Mouse (Mus musculus) embryonic facial prominence, embryonic 14.5 days (tissue): ENCODE measurements around the gene Gm13695. TPM values are rescaled to one million over a fixed set of nuclear protein-coding genes. Genes with fewer than 3 reads are reported as not detected.
"Not testable (repeated sequence)": the region's sequence is repeated elsewhere in the genome, so short reads cannot be mapped to it uniquely, and the experiment has no call there.

Source experiments
- ATAC-seq: fragments of 200-750 bp; cut with Nextera tagmentation; 2 replicates; pipeline ENCODE4 v1.8.0; 2017; ENCODE audit warnings: low read depth, moderate number of reproducible peaks, moderate TSS enrichment
- DNase-seq: peaks from one replicate; pipeline ENCODE4 v3.0.0-alpha.2; 2015; ENCODE audit warnings: low spot score
- H3K27ac ChIP-seq: fragments of 300-500 bp; sonication (generic); replicated peaks from 2 replicates; pipeline ENCODE4 v1.5.1; 2014; ENCODE audit warnings: low read depth, mild to moderate bottlenecking, low read length, moderate library complexity
- H3K27me3 ChIP-seq: fragments of 300-500 bp; sonication (generic); replicated peaks from 2 replicates; pipeline ENCODE4 v1.6.1; 2014; ENCODE audit warnings: low read length; ENCODE audit not compliant: control insufficient read depth, insufficient read depth
- H3K36me3 ChIP-seq: fragments of 300-500 bp; sonication (generic); 2 replicates; pipeline ENCODE4 v1.6.1; 2014; ENCODE audit warnings: low read length, mixed read lengths; ENCODE audit not compliant: control insufficient read depth, insufficient read depth
- H3K4me1 ChIP-seq: fragments of 300-500 bp; sonication (generic); 2 replicates; pipeline ENCODE4 v1.6.1; 2014; ENCODE audit warnings: antibody characterized with exemption, low read length; ENCODE audit not compliant: control insufficient read depth, insufficient read depth
- H3K4me2 ChIP-seq: fragments of 300-500 bp; sonication (generic); 2 replicates; pipeline ENCODE4 v1.6.1; 2014; ENCODE audit warnings: low read depth, mild to moderate bottlenecking, low read length, moderate library complexity, mixed read lengths
- H3K4me3 ChIP-seq: fragments of 300-500 bp; sonication (generic); 2 replicates; pipeline ENCODE4 v1.5.1; 2014; ENCODE audit warnings: low read depth, mild to moderate bottlenecking, low read length
- H3K9ac ChIP-seq: fragments of 300-500 bp; sonication (generic); 2 replicates; pipeline ENCODE4 v1.6.1; 2014; ENCODE audit warnings: low read depth, mild to moderate bottlenecking, low read length, moderate library complexity, mixed read lengths
- H3K9me3 ChIP-seq: fragments of 300-500 bp; sonication (generic); 2 replicates; pipeline ENCODE4 v1.6.1; 2016; ENCODE audit warnings: low read length; ENCODE audit not compliant: control insufficient read depth
- WGBS: fragments of 180-500 bp; shearing (Covaris S2); extraction: QIAGEN DNeasy Blood & Tissue Kit; methylation state at CpG from one replicate; pipeline ENCODE4 v1.1.7; 2014; 5-methylcytosine and 5-hydroxymethylcytosine counted together
- polyA plus RNA-seq: library from polyadenylated mRNA; unstranded; fragments of >200 nt; fragmentation: Nextera tagmentation; extraction: Ambion mirVana; gene quantifications from 2 replicates; pipeline ENCODE4 v1.2.1, GENCODE M21; 2014

Gene Gm13695
- polyA plus RNA-seq, 1 experiment from 2014 or later, result not detected

DNA sequence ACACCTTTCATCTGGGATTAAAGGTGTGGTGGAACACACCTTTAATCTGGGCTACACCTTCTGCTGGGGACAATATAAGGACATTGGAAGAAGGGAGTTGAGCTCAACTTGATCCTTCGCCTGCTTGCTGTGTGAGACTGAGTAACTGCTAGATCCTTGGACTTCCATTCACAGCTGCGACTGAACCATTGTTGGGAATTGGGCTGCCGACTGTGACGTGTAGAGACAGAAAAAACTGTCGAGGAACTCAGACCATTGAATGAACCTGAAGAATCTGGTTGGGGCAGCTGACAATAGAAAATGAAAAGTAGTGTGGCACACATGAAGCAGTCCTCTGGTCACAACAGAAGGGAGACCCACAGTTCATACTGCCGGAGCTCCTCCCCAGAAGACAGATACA lies 17.3 kb downstream of the Gm13695 start, which contains the start of gene Gm13697:
Gm13697 (plus strand) TSS at position 301 of the 400 bp plus-strand sequence.
- H3K27me3 ChIP-seq, ATAC-seq, H3K4me1 ChIP-seq, H3K4me3 ChIP-seq, H3K4me2 ChIP-seq, H3K27ac ChIP-seq, H3K36me3 ChIP-seq, H3K9ac ChIP-seq, DNase-seq, H3K9me3 ChIP-seq: not testable (repeated sequence)
- no CpG with 5 or more reads among the region's 6 CpGs for WGBS

DNA sequence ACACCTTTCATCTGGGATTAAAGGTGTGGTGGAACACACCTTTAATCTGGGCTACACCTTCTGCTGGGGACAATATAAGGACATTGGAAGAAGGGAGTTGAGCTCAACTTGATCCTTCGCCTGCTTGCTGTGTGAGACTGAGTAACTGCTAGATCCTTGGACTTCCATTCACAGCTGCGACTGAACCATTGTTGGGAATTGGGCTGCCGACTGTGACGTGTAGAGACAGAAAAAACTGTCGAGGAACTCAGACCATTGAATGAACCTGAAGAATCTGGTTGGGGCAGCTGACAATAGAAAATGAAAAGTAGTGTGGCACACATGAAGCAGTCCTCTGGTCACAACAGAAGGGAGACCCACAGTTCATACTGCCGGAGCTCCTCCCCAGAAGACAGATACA lies 23.1 kb downstream of the Gm13695 start, which contains the start of gene Gm13691:
Gm13691 (plus strand) TSS at position 301 of the 400 bp plus-strand sequence.
- H3K4me3 ChIP-seq, ATAC-seq, H3K9ac ChIP-seq, H3K9me3 ChIP-seq, DNase-seq, H3K4me2 ChIP-seq, H3K27ac ChIP-seq, H3K27me3 ChIP-seq, H3K4me1 ChIP-seq, H3K36me3 ChIP-seq: not testable (repeated sequence)
- no CpG with 5 or more reads among the region's 6 CpGs for WGBS

DNA sequence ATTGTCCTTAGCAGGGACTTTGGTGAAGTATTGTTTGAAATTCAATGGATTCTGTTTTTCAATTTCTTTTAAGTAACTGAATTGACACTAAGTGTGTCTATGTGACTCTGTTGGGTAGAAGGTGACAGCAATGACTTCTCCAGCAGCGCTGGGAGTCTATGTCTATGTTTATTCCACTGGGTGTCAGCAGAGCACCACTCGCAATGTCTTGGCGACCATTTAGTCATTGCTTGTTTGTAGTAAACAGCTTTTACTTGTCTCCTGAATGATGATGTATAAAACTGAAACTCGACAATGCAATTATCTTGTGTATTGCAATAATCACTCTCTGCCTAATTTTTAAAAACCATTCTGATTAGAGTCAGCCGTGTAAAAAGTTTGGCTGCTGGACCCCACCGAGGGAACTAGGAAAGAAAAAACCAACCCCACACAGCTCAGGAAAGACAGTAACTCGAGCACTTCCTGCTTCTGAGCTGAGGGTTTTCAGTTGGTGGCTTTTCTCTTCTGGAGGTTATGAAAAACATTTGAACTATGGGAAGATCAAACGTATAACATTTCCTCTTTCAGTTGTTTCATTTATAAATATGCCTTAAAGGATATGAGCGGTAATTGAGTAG lies 26.6 kb downstream of the Gm13695 start:
- 23% methylated on average over 7 of the region's 9 CpGs for WGBS
- not testable (repeated sequence) for H3K27me3 ChIP-seq, ATAC-seq, H3K9me3 ChIP-seq, H3K36me3 ChIP-seq, H3K4me1 ChIP-seq, H3K4me3 ChIP-seq, H3K9ac ChIP-seq, H3K27ac ChIP-seq
- DNase-seq, result peak; percentile 54
- H3K4me2 ChIP-seq, result peak overlapping the region; percentile 26; the same call in 1 of the 2 replicates

DNA sequence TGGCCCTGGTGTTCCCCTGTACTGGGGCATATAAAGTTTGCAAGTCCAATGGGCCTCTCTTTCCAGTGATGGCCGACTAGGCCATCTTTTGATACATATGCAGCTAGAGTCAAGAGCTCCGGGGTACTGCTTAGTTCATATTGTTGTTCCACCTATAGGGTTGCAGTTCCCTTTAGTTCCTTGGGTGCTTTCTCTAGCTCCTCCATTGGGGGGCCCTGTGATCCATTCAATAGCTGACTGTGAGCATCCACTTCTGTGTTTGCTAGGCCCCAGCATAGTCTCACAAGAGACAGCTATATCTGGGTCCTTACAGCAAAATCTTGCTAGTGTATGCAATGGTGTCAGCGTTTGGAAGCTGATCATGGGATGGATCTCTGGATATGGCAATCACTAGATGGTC lies 27.4 kb downstream of the Gm13695 start:
- H3K4me1 ChIP-seq, H3K9ac ChIP-seq, H3K27me3 ChIP-seq, H3K4me3 ChIP-seq, DNase-seq, H3K9me3 ChIP-seq, H3K36me3 ChIP-seq, ATAC-seq, H3K27ac ChIP-seq, H3K4me2 ChIP-seq: not testable (repeated sequence)
- WGBS, result no CpG with 5 or more reads among the region's 3 CpGs

DNA sequence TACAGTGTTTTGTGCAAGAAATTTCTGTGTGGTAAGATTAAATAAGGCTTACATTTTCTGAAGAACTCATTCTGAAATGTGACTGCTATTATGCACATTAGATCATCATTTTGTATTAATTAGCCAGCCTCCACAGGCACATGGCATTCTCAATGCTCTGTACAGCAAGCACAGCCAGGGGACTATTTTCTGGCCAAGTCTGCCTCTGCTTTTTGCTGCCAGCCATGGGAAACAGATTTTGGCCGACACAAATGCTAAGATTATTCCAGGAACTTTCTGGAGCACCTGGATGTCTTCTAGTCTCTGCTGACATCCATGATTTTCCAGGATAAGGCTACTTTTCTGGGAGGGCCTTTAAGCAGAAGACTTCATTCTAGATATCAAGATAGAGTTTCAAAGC lies 41.8 kb downstream of the Gm13695 start:
- Histone ChIP-seq H3K4me1 (peaks cover 3% of the 10 kb centered on the region; the same call in 1 of the 2 replicates), H3K27ac (no peak overlapping the region), H3K27me3 (no peaks in the 10 kb centered on the region), H3K36me3 (no peaks in the 10 kb centered on the region), H3K4me3 (no peak overlapping the region), H3K9me3 (no peaks in the 10 kb centered on the region), H3K9ac (no peak overlapping the region), H3K4me2 (no peak overlapping the region)
- DNase-seq (no peak), ATAC-seq (no peak)
- WGBS, result 43% methylated on average over 1 of the region's 1 CpGs

DNA sequence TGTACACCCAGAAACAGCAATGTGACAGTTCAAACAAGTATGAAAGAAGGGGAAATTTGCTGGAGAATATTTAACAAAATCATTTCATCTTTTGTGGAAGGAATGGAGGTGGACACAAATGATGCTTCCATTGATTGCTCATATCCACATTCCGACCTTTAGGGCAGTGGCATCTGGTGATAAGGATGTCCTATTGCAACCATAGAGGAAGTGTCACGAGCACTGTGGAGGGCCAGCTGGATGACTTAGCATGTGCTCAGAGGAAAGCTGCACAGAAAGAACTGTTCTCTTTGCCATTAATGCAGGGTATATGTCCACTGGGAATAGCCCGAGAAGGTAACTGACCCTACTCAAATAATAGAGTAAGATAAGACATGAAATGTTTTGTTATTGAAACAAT lies 42.7 kb downstream of the Gm13695 start:
- Histone ChIP-seq H3K27me3 (no peaks in the 10 kb centered on the region), H3K4me1 (peaks cover 3% of the 10 kb centered on the region; the same call in 1 of the 2 replicates), H3K9ac (no peak overlapping the region), H3K9me3 (no peaks in the 10 kb centered on the region), H3K4me2 (no peak overlapping the region), H3K36me3 (no peaks in the 10 kb centered on the region), H3K27ac (no peak overlapping the region), H3K4me3 (no peak overlapping the region)
- no peak for DNase-seq
- ATAC-seq, result no peak
- WGBS, result 77% methylated on average over 3 of the region's 3 CpGs

DNA sequence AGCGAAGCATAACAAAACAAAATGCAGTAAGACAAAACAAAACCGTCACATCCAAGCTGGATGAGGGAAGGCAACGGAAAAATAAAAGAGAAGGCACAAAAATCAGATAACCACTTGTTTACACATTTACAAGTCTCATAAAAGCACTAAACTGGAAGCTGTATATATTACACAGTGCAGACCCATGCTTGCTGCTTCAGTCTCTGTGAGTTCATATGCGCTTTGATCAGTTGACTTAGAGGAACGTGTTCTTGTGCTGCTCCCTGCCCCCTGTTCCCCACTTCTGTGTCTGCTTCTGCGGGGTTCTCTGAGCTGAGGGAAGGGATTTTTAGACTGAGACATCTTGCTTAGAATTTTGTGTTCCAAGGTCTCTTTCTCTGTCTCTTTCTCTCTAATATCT lies 47.5 kb downstream of the Gm13695 start:
- Histone ChIP-seq H3K9ac (no peak overlapping the region), H3K4me3 (no peak overlapping the region), H3K27ac (no peak overlapping the region), H3K4me2 (no peak overlapping the region), H3K4me1 (peaks cover 2% of the 10 kb centered on the region; the same call in 1 of the 2 replicates), H3K36me3 (no peaks in the 10 kb centered on the region), H3K9me3 (no peaks in the 10 kb centered on the region), H3K27me3 (no peaks in the 10 kb centered on the region)
- ATAC-seq (no peak), DNase-seq (no peak)
- 68% methylated on average over 6 of the region's 6 CpGs for WGBS

DNA sequence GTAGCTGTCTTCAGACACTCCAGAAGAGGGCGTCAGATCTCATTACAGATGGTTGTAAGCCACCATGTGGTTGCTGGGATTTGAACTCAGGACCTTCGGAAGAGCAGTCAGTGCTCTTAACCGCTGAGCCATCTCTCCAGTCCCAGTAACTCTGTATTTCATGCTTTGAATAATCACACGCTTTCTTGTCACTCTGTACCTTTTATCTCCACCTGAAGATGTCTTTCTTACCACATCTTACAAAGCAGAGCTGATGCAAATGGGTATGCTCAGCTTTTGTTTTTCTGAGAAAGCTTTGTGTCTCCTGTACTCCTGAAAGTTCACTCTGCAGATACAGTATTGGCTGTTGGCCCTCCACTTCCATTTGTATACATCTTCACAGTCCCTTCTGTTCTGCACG lies 49.2 kb downstream of the Gm13695 start:
- not testable (repeated sequence) for H3K27ac ChIP-seq, H3K4me2 ChIP-seq, H3K36me3 ChIP-seq, DNase-seq, H3K4me1 ChIP-seq, H3K4me3 ChIP-seq, H3K27me3 ChIP-seq, H3K9ac ChIP-seq, H3K9me3 ChIP-seq, ATAC-seq
- 80% methylated on average over 5 of the region's 5 CpGs for WGBS

DNA sequence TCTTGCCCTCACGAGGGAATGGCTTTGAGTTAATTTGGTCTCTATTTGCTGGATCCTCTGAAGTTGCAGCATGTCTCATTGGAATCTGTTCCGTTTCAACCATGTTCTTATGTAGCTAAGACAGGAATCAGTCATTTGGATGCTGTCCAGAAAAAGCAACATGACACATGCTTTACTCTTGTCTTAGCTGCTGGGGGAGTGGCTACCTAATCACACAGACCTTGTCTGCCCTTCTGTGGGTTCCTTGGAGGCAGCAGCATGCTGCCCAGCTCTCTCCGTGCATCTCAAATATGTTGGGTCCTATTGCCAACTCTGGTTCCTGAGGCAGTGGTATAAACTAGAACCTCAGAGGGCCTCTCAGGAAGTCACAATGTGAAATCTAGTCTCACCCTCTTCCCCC lies 51.2 kb downstream of the Gm13695 start:
- 37% methylated on average over 3 of the region's 3 CpGs for WGBS
- DNase-seq, result peak; percentile 69
- Histone ChIP-seq H3K36me3 (no peaks in the 10 kb centered on the region), H3K27me3 (no peaks in the 10 kb centered on the region), H3K4me2 (no peak overlapping the region), H3K9ac (no peak overlapping the region), H3K27ac (no peak overlapping the region), H3K9me3 (no peaks in the 10 kb centered on the region), H3K4me3 (no peak overlapping the region), H3K4me1 (peaks cover 2% of the 10 kb centered on the region; the same call in 1 of the 2 replicates)
- no peak for ATAC-seq
